ENCODE assay signal across 8 mouse cellular contexts in genomic region chr10:80880131-80880641, GRCm38 (mm10). TPM values are rescaled to one million over a fixed set of nuclear protein-coding genes. Genes with fewer than 3 reads are reported as not detected.
DNase-seq lines count a peak whose midpoint lies in the region; ATAC-seq lines count a peak whose summit lies in the region.

No protein-coding gene starts in this region.

- intact Hi-C loops in heart, postnatal 25 days (cut with DNase I): loop anchor here (1.0 to 2.0 kb wide), 2 partner anchors 58 to 115 kb away; no protein-coding TSS in a partner anchor

- peak; percentile 92 for DNase-seq in heart, adult 11 months
- no peak for DNase-seq in heart, postnatal 25 days (ENCODE audit: low spot score)
- DNase-seq in MEL-GATA-1-ER (ENCODE audit: extremely low read depth, low read depth): peak; percentile 74
- peak; percentile 73 to 76 for DNase-seq in cerebellum, postnatal 36 days
- peak; percentile 47 to 59 for DNase-seq in layer of hippocampus, postnatal 36 days
- peak; percentile 83 to 95 for DNase-seq in spleen, postnatal 4 days (ENCODE audit: low spot score in 2 of 2)

- ATAC-seq in hematopoietic stem cell, adult 5-6 weeks (replicated peaks in 1 of 2; ENCODE audit: insufficient read depth in 1 of 2, low FRiP score in 2 of 2, low TSS enrichment in 1 of 2, low read depth in 1 of 2, poor library complexity in 2 of 2, severe bottlenecking in 2 of 2): peak; percentile 65 to 68; a peak in 3 of 4 replicates
- ATAC-seq in megakaryocyte-erythroid progenitor cell, adult 5-6 weeks (replicated peaks; ENCODE audit: low FRiP score, low TSS enrichment, poor library complexity, severe bottlenecking): peak; percentile 81

RNA-seq across cellular contexts. Expression of gene Tmprss9, which starts 8.5 kb away (rescaled TPM):
- total RNA-seq in heart, postnatal 25 days (2021): not detected
- not detected in 2 replicates for total RNA-seq in hematopoietic stem cell, adult 5-6 weeks (2017)
- total RNA-seq in layer of hippocampus, postnatal 36 days (2021): under 1 TPM; 0.15 to 0.40 TPM
- 0.22 TPM in 1 of 2 replicates, not detected in the other for total RNA-seq in megakaryocyte-erythroid progenitor cell, adult 5-6 weeks (2014; fragmentation: Nextera tagmentation)
- not detected in 2 replicates for total RNA-seq in megakaryocyte-erythroid progenitor cell, adult 5-6 weeks (2017)

RNA-seq across cellular contexts. Expression of gene Timm13, which starts 20.6 kb away (rescaled TPM):
- 100 to 1,000 TPM; 143 to 148 TPM for total RNA-seq in heart, postnatal 25 days (2021)
- 22.3 and 48.7 TPM in 2 replicates for total RNA-seq in hematopoietic stem cell, adult 5-6 weeks (2017)
- total RNA-seq in layer of hippocampus, postnatal 36 days (2021): 100 to 1,000 TPM; 142 to 144 TPM
- total RNA-seq in megakaryocyte-erythroid progenitor cell, adult 5-6 weeks (2014; fragmentation: Nextera tagmentation): 206 and 233 TPM in 2 replicates
- 27.7 and 49.2 TPM in 2 replicates for total RNA-seq in megakaryocyte-erythroid progenitor cell, adult 5-6 weeks (2017)

RNA-seq across cellular contexts. Expression of gene Sppl2b, which starts 25.1 kb away (rescaled TPM):
- 10 to 100 TPM; 22.4 to 23.6 TPM for total RNA-seq in heart, postnatal 25 days (2021)
- total RNA-seq in hematopoietic stem cell, adult 5-6 weeks (2017): 14.1 and 30.1 TPM in 2 replicates
- total RNA-seq in layer of hippocampus, postnatal 36 days (2021): 10 to 100 TPM; 56.0 to 67.0 TPM
- total RNA-seq in megakaryocyte-erythroid progenitor cell, adult 5-6 weeks (2014; fragmentation: Nextera tagmentation): 116 and 117 TPM in 2 replicates
- total RNA-seq in megakaryocyte-erythroid progenitor cell, adult 5-6 weeks (2017): 45.6 and 65.4 TPM in 2 replicates

RNA-seq across cellular contexts. Expression of gene Lsm7, which starts 25.2 kb away (rescaled TPM):
- 10 to 100 TPM; 20.9 to 31.6 TPM for total RNA-seq in heart, postnatal 25 days (2021)
- 202 and 278 TPM in 2 replicates for total RNA-seq in hematopoietic stem cell, adult 5-6 weeks (2017)
- 10 to 100 TPM; 40.0 to 47.7 TPM for total RNA-seq in layer of hippocampus, postnatal 36 days (2021)
- 291 and 326 TPM in 2 replicates for total RNA-seq in megakaryocyte-erythroid progenitor cell, adult 5-6 weeks (2014; fragmentation: Nextera tagmentation)
- total RNA-seq in megakaryocyte-erythroid progenitor cell, adult 5-6 weeks (2017): 401 and 445 TPM in 2 replicates

RNA-seq across cellular contexts. Expression of gene Lingo3, which starts 36.3 kb away (rescaled TPM):
- 10 to 100 TPM in 1 of 2 experiments, 1 to 10 TPM in 1; 6.3 to 10.6 TPM for total RNA-seq in heart, postnatal 25 days (2021)
- total RNA-seq in hematopoietic stem cell, adult 5-6 weeks (2017): 0.30 TPM in 1 of 2 replicates, not detected in the other
- 10 to 100 TPM; 40.1 to 47.7 TPM for total RNA-seq in layer of hippocampus, postnatal 36 days (2021)
- total RNA-seq in megakaryocyte-erythroid progenitor cell, adult 5-6 weeks (2014; fragmentation: Nextera tagmentation): 1.6 TPM in 1 of 2 replicates, not detected in the other
- total RNA-seq in megakaryocyte-erythroid progenitor cell, adult 5-6 weeks (2017): not detected in 2 replicates
